Mouse (Mus musculus): ENCODE measurements around the gene Zfp106.
A peak's percentile ranks its signal among the peaks of the same experiment; 100 is the strongest.
"Not testable (repeated sequence)": the region's sequence is repeated elsewhere in the genome, so short reads cannot be mapped to it uniquely, and the experiment has no call there.

The Zfp106 gene

DNA sequence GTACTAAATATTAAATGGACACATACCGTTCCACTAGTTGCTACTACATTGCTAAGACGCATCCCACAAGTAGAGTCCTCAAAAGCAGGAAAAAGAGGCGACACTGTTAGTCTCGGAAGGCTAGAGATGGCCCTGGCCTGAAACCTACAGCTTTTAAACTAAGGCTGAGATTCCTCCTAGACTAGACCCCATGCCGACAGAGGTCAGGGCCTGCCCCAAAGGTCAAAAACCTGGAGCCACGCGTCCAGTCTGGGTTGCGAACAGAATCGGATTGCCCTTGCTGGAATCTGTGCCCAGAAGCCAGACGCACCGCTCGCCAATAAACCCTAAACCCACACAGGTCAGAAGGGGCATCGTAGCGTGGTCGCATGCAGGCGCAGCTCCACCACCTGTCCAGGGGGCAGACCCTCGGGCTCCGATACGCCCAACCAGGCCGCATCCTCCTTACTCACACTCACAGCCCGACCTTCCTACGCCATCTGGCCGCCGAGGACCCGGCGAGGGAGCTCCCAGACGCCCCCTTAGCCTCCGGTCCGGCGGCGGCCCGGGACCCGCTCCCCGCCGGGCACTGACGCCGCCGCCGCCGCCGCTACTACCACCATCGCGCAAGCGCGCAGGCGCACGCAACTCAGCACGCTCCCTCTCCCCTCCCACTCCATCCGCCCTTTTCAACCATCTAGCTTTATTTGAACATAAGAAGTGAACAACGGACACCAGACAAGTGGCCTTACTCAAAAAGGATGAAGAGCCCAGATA is at the start of gene Zfp106:
Zfp106 (minus strand) TSS at position 609 of the 756 bp plus-strand sequence.
- peak; percentile 91 to 94 for DNase-seq

DNA sequence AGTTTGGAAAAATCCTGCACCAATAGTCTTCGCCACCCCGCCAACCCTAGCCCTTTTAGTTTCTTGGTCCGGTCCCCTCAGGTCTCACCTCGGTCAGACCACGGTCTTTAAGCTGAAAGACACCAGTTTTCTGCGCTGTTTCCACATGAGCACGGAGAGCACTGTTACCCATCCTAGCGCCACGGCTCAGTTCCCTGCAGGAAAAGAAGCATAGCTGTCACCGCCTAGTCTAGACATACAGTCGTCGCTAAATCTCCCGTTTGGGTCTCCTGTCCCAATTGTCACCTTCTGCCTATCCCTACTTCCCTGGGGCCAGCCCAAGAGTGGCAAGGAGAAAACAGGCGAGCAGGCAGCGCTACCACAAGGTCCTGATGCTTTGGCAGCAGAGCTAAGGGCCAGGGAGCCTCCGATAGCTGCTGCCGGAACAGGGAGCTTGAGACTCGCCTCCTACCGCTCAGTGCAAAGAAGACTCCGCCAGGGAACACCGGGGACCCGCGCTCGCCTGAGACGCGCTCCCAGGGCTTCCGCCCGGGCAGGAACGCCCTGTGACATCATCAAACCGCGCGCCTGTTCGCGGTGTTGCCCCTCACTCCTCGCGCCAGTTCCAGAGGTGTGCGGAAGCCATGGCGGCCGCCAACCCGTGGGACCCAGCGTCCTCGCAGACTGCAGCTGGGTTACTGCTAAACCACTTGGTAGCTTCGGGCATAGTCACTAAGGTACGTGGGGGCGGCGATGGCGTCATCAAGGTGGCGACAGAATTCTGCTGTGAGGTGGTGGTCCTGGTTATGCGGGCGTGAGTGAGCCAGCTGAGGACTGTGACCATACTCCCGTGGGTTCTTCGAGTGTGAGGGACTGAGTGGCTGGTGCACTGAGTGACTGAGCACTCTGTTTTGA is 45.4 kb upstream of the Zfp106 start, which contains the start of the genes Haus2 and Lrrc57:
Haus2 (plus strand) TSS at position 554 of the 894 bp plus-strand sequence.
Lrrc57 (minus strand) TSS at position 691 of the 894 bp plus-strand sequence.
- peak; percentile 96 to 97 for DNase-seq

DNA sequence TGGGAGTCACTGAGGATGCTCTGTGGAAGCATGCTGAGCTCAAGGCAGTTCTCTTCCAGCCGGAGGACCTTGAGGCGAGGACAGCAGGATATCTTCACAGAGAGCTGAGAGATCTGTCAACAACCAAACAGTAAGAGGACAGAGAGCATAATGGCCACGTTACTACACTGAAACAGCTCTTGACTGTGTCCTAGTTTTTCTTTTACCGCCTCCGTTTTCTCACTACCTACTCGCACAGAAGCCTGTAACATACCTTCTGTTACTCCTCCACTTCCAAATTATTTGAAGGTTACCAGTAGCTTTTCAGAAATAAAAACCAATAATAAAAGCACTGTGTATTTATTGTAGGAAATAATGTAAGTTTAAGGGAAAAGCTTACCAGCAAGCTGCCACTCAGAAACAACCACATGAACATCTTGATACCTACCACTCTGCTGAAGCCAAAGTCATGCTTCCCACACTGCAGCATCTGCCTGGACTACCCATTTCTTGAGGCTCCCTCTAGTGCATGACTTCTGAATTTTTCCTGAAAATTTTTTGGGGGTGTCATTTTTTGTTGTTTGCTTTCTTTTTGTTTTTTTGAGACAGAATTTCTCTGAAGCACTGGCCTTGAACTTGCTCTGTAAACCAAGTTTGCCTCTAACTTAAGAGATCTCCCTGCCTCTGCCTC is 42.5 kb upstream of the Zfp106 start:
- peak in 1 of 2 experiments; percentile 16 for DNase-seq

DNA sequence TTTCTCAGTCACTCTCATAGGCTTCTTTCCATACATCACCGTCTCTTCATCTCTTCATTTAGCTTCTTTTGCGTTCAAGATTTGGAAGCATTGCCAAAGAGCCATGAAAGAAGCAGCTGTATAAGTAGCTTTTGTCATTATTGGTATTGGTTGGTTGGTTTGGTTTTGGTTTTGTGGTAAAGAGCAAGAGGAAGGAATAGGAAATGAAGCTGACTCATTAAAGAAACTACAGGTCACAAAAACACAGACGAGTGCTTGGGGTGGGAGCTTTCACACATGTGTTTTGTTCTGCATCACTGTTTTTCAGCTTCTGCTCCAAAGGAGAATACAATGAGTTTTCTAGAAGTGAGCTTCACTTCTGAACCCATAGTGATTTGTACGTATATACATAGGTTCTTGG is 35.9 kb upstream of the Zfp106 start:
- no peak for DNase-seq

DNA sequence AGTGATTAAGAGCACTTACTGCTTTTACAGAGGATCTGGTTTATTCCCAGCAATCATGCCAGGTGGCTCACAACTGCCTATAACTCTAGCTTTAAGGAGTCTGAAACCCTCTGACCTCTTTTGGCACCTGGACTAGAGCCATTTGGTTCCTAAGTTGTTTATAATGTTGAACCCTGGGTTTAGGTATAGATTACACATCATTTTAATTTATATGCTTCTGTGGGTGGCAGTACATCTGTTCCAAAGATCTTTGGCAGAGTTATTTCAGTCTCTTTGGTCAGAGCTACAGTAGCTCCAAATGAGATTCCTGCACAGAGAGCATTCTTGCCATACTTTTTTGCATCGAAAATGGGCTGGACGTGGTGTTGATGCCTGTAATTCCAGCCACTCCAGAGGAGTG is 34.1 kb upstream of the Zfp106 start:
- no peak for DNase-seq

DNA sequence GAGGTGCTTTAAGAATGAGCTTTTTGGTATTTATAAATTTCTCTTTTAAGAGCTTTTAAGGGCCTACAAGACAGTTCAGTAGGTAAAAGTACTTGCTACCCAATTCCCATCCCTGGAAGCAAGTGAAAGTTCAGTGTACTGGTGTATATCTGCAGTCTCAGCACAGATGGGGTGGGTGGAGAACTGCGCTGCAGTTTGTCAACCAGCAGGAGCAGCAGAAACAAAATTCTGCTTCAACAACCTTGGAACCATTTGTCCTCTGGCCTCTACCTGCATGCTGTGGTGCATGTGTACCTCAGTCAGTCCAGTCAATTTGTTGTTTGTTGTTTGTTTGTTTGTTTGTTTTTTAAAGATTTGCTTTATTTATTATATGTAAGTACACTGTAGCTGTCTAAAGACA is 28.6 kb upstream of the Zfp106 start:
- DNase-seq, result no peak

DNA sequence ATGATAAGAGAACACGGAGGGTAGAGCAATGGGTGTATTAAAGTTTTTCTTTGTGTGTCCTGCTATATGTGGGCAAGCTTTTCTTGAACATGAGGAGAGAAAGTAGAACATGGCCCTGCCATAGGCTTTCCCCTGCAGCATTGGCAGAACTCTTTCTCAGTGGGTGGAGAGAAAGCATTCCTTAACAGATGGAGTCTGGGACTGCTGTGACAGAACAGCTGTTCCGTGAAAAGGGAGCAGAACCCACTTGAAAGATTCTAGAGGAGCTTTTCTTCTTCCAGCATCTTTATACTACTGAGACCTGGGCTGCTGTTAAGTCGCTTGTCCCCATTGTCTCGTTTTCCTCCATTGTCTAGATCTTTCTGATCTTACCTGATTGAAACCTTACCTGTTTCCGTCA is 26.1 kb upstream of the Zfp106 start:
- no peak for DNase-seq

DNA sequence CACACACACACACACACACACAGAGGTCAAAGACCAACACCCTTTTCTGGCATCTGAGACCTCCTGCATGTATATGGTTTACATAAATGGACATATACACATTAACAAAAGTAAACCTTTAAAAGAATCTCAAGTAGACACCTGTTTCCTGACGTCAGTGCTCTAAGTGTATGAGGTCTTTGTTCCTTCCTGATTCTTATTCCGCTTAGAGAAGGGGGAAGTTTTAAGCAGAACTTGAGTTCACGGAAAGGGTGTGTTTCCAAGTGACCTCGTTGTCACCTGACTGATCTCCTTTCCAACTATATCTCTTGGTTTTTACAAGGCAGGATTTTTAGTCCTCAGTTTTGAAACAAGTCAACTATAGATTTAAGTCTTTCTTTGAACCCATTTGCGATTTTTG is 14.6 kb upstream of the Zfp106 start:
- no peak for DNase-seq

DNA sequence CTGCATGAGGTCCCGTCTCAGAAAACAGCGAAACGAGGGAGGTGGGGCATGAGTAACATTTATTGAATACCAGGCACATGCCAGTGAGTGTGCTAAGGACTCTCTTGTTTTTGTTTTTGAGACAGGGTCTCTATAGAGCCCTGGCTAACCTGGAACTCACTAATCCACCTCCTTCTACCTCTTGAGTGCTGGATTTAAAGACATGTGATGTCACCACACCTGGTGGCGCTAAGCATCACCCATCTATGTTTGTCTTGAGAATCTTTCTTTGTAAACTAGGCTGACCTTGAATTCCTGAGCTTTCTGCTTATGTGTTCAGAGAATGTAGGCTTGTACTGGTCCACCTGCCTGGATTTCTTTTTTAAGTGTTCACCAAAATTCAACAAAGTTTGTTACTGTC is 14.2 kb upstream of the Zfp106 start:
- no peak for DNase-seq

DNA sequence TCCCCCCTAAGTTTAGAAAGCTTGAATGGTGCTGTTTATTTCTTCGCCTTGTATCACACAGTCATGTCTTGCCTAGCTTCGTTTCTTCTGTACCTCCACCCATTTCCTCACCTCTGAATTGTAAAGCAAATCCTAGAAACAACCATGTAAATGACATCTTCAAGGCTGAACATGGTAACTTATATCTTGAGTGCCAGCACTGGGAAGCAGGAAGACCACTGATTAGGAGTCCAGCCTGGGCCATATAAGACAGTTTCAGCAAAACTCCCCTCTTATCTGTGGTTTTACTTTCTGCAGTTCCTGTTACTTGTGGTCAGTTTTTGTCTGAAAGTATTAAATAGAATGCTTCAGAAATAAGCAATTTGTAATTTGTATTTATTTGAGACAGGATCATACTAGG is 12.3 kb upstream of the Zfp106 start:
- no peak for DNase-seq

DNA sequence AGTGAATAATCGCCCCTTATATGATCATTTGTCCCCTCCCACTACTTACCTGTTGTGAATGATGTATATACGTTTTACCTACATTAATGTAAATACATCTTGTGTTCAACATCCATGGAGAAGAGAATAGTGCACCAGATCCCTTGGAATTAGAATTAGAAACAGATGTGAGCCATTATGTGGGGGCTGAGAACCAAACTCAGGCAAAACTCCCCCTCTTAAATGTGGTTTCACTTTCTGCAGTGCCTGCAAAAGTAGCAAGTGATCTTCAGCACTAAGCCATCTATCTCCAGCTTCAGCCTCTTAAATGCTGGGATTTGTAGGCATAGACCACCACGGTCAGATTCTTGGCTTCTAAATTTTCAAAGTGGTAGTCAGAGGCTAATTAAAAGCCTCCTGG is 11.5 kb upstream of the Zfp106 start:
- DNase-seq, result no peak

DNA sequence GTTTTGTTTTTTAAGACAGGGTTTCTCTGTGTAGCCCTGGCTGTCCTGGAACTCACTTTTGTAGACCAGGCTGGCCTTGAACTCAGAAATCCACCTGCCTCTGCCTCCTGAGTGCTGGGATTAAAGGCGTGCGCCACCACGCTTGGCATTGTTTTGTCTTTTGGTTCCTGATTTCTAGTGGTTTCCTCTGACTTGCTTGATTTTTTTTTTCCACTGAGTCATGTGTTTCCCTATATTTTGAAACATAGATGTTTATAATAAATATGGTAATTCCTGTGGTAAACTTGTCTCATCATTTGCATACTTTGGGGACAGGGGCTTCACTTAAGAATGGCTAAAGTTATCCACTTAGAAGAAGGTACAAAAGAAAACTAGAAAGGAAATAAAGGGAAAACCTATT is 8.5 kb upstream of the Zfp106 start:
- DNase-seq, result not testable (repeated sequence)

DNA sequence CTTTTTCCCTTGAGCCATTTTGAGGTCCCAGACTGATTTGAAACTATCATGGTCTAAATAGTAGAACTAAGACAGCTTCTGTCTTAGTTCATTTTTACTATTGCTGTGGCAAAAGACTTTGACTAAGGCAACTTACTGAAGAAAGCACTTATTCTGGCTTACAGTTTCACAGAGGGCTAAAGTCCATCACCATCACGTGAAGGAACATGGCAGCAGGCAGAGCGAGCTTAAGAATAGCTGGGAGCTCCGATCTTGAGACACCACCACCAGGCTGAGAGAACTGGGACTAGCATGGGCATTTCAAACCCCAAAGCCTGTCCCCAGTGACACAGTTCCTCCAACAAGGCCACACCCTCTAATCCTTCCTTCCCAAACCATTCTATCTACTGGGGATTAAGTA is 7.4 kb upstream of the Zfp106 start:
- no peak for DNase-seq

DNA sequence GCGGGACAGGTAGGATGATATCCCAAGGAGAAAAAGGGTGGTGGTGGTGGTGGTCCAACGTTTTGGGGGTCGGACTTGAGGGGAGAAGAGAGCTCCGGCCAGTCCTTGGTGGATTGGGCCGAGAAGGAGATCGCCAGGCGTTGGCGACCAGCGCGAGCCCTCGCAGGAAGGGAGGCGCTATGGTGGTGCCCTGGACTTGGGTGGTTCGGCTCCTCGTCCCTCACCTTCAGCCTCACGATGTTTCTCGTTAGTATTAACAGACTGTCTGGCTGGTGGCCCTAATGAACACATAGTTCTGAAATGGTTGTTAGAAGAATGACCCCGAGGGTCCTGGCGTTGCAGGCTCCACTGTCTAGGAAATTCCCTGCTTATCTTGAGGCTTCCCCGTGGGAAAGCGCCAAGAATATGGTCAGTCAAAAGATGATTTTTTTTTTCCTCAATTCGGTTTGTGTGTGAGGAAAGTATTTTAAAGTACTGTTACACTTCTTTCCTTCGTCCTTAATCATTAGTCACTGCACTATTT is 4.2 kb upstream of the Zfp106 start:
- no peak for DNase-seq

DNA sequence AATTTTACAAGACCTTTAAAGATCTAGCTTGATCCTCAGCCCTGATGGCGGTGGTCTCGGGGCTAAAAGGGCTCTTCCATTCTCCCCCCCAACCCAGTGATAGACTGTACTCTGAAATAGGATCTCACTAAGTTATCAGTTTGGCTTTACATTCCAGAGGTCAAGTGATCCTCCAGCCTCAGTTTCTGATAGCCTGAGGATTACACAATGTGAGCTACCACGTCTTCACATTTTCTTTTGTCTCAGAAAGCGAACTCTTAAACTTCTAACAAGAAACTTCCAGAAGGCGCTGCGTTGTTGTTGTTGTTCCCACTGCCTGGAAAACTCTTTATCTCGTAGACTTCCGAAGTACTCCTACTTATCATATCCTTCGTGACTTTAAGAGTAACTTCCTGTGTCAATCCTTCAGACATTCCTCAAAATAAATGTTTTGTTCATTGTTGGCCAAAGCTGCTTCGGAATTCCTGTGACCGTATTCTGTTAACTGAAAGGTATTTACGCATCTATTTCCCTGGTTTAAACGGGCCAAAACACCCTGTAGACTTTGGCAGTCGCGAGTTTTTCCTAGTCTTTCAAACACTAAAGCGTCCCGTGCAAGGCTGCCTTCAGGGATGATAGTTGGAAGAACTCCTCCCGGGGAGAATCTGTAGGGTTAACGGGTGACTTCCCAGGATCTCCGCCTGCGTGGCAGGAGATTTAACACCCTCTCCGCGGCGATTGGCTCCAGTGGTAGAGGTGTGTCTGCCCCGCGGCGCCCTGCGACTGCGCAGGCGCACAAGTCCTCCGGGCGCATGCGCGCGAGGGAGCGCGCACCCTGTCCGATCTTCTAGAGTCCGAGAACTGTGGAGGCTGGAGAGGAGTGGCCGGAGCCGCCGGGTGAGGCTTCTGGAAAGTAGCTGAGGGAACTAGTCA is 3.5 kb upstream of the Zfp106 start, which contains the start of gene Snap23:
Snap23 (plus strand) TSS at position 786 of the 912 bp plus-strand sequence.
- DNase-seq, result peak; percentile 93 to 96

DNA sequence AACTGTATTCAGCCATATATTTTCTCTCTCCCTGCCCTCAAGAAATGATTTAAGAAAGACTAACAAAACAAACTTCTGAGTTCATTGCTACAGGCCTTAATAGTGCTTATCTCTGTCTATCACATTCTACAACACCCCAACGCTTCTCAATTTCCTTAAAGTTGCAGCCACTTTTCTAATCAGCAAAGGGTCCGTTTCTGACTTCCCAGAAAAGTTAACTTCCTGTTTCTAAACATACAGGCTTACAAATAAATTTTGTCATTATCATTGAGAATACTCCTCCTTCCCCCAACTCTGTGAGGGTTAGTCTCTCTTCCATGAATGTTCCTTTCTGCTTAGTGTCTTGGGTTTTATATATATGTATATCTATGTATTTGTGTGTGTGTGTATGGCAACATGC is 1.7 kb upstream of the Zfp106 start:
- no peak for DNase-seq

DNA sequence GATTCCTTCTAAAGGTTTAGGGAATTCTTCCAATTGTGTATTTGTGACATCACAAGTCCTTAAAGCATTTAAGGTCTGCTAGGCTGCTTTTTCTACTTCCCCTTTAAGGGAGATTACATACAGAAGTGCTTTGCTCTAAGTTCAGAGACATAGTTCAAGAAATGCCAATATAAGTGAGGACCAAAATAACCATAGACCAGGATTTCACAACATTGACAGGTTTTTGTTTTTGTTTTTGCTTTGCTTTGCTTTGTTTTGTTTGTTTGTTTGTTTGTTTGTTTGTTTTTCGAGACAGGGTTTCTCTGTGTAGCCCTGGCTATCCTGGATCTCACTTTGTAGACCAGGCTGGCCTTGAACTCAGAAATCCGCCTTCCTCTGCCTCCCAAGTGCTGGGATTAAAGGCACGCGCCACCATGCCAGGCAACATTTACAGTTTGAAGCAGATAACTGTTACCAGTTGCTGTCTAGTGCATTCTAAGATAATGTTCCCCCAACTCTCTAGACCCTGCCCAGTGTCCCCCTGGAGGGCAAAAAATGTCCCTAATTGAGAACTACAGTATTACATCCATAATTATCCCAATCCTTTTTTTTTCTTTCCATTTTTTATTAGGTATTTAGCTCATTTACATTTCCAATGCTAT is 1.0 kb upstream of the Zfp106 start:
- not testable (repeated sequence) for DNase-seq

DNA sequence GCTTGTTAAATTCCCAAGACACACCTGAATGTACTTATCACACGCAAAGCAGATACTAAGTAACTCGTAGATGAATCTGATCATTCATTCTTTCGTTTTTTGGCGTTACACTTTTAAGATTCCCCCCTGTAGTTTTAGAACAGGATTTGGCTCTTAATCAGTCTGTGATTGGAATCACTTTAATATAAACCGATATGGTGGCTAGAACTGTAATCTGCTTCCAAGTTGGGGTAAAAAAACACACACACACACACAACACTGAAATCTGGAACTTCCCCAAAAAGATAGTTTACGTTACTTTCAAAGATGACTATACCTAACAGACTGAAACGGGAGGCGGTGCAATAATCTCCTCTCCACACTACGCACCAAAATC is 796 bp downstream of the Zfp106 start:
- DNase-seq, result no peak

DNA sequence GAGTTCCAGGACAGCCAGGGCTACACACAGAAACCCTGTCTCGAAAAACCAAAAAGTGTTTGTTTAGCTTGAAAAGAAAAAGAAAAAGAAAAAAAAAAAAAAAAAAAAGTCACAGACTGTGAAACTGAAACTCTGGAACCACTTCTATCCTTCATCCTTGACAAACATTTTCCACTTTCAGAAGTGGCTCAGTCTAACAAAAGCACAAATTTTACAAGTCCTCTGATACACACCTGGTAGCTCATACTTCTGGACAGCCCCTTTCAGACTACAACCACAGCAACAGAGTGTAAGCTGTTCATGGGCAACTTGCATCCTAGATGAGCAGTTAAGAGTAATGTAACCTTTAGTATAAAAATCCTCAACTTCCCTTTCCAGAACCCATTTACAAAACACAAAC is 2.1 kb downstream of the Zfp106 start:
- DNase-seq, result no peak

DNA sequence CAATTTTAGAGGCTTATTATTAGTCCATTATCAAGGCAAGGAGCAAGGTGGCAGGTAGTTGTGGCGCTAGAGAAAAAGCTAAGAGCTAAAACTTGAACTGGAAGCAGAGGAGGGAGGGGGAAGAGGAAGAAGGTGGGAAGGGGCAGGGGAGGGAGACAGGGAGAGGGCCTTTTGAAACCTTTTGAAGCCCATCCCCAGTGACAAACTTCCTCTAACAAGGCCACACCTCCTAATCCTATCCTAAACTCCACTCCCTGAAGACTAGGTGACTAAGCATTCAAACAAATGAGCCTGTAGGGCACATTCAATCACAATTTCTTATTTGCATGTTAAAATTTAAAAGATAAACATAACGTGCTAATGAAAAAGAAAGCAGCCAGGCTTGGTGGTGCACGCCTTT is 4.8 kb downstream of the Zfp106 start:
- DNase-seq, result no peak

DNA sequence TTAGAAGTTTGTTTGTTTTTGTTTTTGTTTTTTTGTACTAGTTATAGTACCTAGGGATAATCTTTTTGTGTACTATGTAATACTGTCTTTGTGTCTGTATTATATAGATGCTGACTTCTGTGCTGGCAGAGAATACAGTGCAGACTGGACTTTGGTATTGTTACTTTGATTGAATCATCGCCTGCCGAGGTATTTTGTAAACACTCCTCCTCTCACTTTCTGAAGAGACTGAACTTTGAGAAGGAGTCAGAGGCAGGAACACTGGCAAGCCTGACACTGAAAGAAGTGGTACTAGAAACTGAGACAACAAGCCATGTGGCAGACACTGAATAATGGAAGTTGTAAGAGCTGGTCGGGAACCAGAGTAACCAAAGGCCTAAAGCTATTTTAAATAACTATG is 6.8 kb downstream of the Zfp106 start:
- no peak for DNase-seq

Measured in cerebellum, postnatal 10 days (tissue).